Mouse (Mus musculus): ENCODE data around the gene Trim12a.
"Not testable (repeated sequence)": the region's sequence is repeated elsewhere in the genome, so short reads cannot be mapped to it uniquely, and the experiment has no call there.

Gene Trim12a

DNA sequence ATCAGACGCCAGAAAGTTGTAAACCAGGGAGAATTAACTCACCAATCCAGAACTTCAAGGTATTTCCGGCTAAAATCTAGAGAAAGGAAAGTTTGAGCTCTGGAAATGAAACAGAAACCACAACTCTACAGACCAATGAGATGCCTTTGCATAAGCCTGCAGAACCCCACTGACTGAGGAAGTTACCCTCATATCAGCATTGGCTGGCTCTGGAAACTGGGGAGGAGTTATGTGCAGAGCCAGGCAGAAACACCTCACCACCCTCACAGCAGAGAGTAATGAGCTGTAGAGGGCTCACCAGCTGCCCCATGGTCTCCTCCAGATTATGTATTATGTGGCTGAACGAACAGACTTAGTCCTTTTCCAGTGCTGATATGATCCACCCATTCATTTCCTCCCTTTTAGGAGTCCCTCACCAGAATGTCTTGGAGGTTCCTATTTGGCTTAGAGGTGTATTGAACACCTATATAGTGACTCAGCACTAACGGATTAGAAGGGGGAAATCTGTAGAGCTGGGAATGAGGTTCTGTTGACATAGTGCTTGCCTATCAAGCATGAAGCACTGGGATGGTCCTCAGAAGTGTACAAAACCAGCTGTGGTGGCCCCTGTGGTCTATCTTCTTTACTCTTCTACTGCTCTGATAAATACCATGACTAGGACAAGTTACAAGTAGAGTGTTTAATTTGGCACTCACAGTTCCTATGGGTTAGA, at the start of gene Trim12a:
Gene Trim12a, minus strand, starts transcription at position 98 of the 712 bp plus-strand sequence.
- not testable (repeated sequence) for DNase-seq (ENCODE audit: low read depth in 1 of 2, low spot score in 2 of 2)

DNA sequence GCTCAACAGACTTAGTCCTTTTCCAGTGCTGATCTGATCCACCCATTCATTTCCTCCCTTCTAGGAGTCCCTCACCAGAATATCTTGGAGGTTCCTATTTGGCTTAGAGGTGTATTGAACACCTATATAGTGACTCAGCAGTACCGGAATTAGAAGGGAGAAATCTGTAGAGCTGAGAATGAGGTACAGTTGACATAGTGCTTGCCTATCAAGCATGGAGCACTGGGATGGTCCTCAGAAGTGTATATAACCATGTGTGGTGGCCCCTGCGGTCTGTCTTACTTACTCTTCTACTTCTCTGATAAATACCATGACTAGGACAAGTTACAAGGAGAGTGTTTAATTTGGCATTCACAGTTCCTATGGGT, 38.3 kb upstream of the Trim12a start:
- DNase-seq (ENCODE audit: low read depth in 1 of 2, low spot score in 2 of 2), result no peak

DNA sequence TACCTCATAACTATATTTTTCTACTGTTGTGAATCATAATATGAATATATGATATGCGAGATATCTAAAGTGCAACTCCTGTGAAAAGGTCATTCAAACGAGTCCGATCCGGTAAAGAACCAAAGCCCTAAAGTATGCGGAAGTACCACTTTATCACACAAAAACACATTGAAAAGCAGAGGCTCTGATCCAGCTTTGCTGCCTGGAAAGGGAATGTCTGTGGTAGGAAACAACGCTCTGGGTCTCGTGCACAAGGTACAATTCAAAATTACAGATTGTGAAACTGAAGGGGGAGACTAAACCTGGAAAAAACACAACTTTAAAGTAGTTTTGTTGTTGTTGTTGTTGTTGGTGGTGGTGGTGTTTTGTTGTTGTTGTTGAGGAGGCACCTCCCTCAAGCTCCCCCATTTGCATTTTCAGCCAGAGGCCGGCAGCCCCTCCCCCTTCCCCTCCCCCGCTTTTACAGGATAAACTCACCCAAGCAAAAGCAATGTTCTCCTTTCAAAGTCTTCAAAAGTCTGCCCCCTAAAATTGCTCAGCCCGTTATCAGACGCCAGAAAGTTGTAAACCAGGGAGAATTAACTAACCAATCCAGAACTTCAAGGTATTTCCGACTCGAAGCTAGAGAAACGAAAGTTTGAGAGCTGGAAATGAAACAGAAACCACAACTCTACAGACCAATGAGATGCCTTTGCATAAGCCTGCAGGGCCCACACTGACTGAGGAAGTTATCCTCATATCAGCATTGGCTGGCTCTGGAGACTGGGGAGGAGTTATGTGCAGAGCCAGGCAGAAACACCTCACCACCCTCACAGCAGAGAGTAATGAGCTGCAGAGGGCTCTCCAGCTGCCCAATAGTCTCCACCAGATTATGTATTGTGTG, 37.7 kb upstream of the Trim12a start, which contains the start of gene Trim12c:
Gene Trim12c, minus strand, starts transcription at position 646 of the 883 bp plus-strand sequence.
- peak; percentile 55 for DNase-seq (ENCODE audit: low read depth in 1 of 2, low spot score in 2 of 2)

DNA sequence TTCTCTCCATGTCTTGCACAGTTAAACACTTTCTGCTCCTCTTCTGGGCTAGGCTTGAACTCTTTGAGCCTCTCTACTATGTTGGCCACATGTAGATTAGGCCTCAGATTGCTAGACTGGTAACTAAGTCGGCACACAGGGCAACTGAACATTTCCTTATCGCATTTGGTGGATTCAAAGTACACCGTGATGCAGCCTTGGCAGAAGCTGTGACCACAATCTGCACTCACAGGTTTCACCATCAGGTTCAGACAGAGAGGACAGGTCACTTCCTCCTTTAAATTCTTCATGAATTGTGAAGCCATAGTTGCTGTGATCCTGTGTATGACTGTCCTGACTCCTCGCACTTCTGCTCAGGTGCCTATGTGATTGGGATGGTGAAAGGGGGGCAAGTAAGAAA, 32.8 kb upstream of the Trim12a start:
- not testable (repeated sequence) for DNase-seq (ENCODE audit: low read depth in 1 of 2, low spot score in 2 of 2)

DNA sequence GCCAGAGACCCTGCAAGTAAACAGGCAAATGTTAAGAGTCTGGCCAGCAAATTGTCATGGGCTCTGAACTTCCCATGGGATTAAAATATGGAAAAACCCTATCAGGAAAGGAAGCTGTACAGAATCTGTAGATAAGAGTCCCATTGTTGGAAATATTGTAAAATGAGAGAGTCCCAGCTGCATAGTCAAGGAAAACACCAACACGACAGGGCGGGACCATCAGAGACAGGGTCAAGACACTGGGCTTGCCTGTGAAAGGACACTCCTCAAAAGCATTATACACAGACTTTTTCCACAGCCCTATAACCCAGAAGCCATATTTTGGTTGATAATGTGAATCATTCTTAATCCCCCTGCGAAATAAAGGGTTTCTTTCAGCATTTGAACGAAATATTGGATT, 25.5 kb upstream of the Trim12a start:
- DNase-seq (ENCODE audit: low read depth in 1 of 2, low spot score in 2 of 2), result not testable (repeated sequence)

DNA sequence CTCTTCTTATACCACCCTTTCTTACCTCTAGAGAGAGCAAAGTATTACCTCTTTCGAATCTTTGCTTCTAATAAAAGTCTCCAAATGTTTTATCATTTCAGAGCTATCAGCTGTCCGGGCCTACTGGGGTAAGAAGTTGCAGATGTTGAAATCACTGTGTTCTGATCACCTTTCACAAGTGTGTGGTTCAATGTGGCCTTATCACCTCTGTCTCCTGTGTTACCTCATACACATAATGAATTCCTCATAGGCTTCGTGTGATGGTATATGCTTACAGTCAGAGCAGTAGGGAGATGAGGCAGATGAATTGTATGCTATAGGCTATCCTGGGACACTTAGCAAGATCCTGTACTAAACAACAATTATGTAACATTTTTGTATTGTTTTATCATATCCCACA, 20.3 kb upstream of the Trim12a start:
- not testable (repeated sequence) for DNase-seq (ENCODE audit: low read depth in 1 of 2, low spot score in 2 of 2)

DNA sequence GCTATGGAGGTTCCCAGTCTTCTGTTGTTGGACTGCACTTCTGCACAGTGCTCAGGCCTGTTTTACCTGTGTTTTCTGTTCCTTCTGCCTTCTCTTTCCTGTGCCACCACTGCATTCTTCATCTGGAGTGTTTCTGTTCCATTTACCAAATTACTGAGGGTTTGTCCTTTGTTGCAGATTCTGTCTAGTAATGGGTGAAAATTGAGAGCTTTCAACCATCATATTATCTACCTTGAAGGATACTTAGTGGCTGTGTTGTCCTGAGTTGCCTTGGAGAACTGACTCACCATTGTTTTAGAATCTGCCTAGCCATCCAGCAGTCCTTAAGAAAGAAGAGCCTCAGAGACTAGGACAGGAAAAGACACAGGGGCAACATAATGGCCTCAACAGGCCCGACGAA, 13.9 kb upstream of the Trim12a start, which contains the start of gene Trim34b:
Gene Trim34b, plus strand, starts transcription at position 301 of the 400 bp plus-strand sequence.
- not testable (repeated sequence) for DNase-seq (ENCODE audit: low read depth in 1 of 2, low spot score in 2 of 2)

DNA sequence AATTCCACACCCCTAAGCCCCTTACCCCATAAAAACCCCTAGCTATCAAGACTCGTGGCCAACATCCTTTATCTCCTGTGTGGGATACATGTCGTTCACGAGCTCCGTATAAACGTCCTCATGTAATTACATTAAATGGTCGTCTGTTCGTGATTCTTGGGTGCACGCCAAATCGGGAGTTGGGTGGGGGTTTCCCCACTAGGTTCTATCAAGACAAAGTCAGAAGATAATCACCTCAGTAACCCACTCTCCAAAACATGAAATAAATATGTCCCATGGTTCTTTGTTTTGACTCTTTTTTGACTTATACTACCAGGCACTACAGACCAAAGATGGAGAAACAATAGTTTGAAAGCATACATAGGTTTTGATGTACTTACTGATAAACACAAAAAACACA, 6.8 kb upstream of the Trim12a start:
- DNase-seq (ENCODE audit: low read depth in 1 of 2, low spot score in 2 of 2), result no peak

DNA sequence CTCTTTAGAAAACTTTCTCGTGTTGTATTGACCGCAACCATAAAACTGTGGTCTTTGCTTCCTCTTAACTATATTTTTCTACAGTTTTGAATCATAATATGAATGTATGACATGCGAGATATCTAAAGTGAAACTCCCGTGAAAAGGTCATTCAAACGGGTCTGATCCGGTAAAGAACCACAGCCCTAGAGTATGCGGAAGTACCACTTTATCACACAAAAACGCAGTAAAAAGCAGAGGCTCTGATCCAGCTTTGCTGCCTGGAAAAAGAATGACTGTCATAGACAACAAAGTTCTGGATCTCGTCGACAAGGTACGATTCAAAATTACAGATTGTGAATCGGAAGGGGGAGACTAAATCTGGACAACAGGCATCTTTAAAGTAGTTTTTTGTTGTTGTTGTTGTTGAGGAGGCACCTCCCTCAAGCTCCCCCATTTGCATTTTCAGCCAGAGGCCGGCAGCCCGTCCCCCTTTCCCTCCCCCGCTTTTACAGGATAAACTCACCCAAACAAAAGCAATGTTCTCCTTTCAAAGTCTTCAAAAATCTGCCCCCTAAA, 391 bp downstream of the Trim12a start:
- peak in 1 of 2 experiments; percentile 17 for DNase-seq (ENCODE audit: low read depth in 1 of 2, low spot score in 2 of 2)

DNA sequence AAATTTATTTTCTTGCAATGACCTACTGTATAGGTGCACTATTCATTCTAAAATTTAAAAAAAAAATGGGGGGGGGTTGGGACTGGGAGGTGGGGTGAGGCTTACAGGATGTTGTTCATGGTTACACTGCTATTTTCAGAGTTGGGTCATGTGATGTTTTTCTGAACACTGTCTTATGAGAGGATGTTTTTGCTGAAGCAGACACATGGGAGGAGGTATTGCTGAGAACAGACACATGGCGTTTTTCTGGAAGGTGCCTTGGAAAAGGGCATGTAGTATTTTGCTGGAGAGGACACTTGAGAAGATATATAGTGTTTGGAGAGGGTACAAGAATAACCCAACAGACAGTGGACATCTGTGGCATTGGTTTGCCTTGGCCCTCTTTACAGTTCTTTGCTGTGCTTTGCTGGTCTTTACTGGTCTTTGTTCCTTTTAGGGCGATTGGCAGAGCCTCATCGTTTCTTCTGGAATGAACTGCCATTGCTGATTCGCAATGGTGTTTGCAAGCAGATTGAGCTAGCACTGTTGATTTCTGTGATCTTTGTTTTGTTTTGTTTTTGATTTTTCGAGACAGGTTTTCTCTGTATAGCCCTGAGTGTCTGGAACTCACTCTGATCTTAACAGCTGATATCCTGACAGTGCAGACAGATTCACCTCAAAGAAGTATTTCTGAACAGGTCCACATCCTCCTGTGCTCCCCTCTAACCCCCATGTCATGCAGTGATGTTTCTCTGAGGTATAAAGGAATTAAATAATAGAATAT, 23.4 kb downstream of the Trim12a start:
- no peak for DNase-seq (ENCODE audit: low read depth in 1 of 2, low spot score in 2 of 2)

DNA sequence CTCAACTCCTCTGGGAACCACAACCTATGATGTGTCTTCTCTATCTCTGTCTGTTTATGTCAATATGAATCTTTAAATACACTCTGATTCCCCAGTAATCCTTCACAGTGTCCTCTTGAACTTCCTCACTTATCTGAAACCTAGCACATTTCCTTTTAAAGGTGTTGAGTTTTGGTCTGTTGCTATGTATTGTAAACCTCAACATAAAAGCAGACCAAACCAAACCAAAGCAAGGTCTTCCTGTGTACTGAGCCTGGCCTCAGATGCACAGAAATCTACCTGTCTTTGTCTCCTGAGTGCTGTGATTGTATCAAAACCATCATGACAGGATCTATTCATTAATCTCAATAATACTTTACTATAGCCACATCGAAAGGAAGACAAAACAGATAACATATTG, 24.6 kb downstream of the Trim12a start:
- DNase-seq (ENCODE audit: low read depth in 1 of 2, low spot score in 2 of 2), result no peak

DNA sequence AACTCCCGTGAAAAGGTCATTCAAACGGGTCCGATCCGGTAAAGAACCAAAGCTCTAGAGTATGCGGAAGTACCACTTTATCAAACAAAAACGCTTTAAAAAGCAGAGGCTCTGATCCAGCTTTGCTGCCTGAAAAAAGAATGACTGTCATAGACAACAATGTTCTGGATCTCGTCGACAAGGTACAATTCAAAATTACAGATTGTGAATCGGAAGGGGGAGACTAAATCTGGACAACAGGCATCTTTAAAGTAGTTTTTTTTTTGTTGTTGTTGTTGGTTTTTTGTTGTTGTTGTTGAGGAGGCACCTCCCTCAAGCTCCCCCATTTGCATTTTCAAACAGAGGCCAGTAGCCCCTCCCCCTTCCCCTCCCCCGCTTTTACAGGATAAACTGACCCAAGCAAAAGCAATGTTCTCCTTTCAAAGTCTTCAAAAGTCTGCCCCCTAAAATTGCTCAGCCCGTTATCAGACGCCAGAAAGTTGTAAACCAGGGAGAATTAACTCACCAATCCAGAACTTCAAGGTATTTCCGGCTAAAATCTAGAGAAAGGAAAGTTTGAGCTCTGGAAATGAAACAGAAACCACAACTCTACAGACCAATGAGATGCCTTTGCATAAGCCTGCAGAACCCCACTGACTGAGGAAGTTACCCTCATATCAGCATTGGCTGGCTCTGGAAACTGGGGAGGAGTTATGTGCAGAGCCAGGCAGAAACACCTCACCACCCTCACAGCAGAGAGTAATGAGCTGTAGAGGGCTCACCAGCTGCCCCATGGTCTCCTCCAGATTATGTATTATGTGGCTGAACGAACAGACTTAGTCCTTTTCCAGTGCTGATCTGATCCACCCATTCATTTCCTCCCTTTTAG, 27.5 kb downstream of the Trim12a start, which contains the start of gene Trim5:
Gene Trim5, minus strand, starts transcription at position 519 of the 868 bp plus-strand sequence.
- peak in 1 of 2 experiments; percentile 6 for DNase-seq (ENCODE audit: low read depth in 1 of 2, low spot score in 2 of 2)

DNA sequence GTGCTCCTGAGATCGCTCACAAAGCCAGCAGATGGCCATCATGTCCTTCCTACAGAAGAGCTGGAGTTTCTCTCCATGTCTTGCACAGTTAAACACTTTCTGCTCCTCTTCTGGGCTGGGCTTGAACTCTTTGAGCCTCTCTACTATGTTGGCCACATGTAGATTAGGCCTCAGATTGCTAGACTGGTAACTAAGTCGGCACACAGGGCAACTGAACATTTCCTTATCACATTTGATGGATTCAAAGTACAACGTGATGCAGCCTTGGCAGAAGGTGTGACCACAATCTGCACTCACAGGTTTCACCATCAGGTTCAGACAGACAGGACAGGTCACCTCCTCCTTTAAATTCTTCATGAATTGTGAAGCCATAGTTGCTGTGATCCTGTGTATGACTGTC, 35.9 kb downstream of the Trim12a start:
- DNase-seq (ENCODE audit: low read depth in 1 of 2, low spot score in 2 of 2), result not testable (repeated sequence)

DNA sequence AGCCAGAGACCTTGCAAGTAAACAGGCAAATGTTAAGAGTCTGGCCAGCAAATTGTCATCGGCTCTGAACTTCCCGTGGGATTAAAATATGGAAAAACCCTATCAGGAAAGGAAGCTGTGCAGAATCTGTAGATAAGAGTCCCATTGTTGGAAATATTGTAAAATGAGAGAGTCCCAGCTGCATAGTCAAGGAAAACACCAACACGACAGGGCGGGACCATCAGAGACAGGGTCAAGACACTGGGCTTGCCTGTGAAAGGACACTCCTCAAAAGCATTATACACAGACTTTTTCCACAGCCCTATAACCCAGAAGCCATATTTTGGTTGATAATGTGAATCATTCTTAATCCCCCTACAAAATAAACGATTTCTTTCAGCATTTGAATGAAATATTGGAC, 49.9 kb downstream of the Trim12a start:
- not testable (repeated sequence) for DNase-seq (ENCODE audit: low read depth in 1 of 2, low spot score in 2 of 2)

DNA sequence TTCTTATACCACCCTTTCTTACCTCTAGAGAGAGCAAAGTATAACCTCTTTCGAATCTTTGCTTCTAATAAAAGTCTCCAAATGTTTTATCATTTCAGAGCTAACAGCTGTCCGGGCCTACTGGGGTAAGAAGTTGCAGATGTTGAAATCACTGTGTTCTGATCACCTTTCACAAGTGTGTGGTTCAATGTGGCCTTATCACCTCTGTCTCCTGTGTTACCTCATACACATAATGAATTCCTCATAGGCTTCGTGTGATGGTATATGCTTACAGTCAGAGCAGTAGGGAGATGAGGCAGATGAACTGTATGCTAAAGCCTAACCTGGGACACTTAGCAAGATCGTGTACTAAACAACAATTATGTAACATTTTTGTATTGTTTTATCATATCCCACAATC, 54.9 kb downstream of the Trim12a start:
- not testable (repeated sequence) for DNase-seq (ENCODE audit: low read depth in 1 of 2, low spot score in 2 of 2)
